Mouse (Mus musculus) brain, adult 2 months (tissue): ENCODE measurements around the gene Ufd1.
"Not testable (repeated sequence)": the region's sequence is repeated elsewhere in the genome, so short reads cannot be mapped to it uniquely, and the experiment has no call there.

Experiments
- DNase-seq: peaks from one replicate; pipeline ENCODE4 v3.0.0; 2011; ENCODE audit warnings: low read depth, low spot score

Ufd1 gene

DNA sequence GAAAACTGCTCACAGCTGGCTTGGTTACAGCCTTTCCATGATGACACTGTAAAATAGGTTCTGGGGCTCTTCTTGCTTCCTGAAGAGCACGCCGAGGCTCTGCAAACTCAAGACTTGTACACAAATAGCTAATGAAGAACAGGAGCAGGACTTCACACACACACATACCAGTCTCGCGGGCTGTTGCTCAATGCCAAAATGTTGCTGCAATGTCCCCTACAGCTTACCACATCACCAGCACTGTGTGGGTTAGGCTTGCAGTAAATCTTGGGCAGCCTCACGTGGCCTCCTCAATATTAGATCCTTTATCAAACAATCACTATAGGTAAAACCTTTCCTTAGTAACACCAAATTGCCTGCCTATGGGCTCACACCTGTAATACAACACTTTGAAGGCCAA lies 2.6 kb upstream of the Ufd1 start:
- DNase-seq, result no peak

DNA sequence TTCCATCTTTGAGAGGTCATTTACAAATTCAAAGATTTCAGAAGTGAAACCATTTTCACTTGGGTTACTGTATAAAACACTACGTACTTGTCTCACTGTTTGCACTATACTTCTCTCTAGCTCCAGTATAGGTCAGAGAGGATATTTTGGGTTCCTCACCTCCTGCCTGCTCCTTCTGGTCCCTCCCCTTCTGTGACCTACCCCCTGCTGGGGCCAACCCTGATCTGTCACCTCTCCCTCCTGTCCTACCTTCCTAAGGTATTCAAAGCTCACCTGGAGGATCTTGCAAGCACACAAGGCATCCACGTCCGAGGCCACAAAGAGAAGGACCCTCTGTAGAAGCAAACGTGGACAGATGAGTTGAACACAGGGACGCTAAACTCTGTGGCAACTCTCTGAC lies 547 bp upstream of the Ufd1 start:
- no peak for DNase-seq

DNA sequence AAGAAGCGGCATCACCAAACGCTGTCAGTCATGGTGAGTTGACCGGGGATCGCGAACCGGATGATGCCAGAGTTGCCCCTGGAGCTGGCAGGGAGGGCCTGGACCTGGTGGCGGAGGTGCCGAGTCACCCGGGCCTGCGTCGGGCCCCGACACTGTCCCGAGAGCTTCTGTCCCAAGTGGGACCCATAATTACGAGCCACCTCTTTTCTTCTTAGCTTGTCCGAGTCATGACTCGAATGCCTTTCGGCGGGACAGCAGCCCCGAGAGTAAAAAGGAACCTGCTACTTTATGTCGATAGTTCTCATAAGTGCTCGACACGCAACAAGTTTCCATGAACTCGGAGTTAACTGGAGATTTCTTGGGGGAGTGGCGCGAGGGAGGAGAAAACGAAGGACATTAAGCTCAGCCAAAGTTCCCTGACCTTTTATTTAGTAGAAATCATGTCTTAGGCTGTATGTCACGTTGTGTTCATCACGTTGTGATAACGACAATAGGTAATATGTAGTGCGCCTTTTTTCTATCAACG lies 869 bp downstream of the Ufd1 start:
- no peak for DNase-seq

DNA sequence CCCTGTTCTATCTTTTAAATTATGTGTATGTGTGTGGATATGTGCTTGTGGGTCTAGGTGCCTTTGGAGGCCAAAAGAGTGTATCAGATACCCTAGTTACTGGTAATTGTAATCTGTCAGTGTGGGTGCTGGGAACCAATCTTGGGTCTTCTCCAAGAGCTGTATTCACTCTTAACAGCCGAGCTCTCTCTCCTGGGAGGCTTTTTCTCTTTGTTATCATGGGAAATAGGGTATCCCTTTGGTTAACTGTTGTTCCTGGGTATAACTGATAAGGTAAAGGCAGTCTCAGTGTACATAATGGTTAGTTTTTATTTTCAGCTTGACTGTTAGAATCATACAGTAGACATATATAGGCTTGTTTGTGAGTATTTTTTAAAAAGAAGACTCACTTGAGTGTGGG lies 10.8 kb downstream of the Ufd1 start:
- no peak for DNase-seq

DNA sequence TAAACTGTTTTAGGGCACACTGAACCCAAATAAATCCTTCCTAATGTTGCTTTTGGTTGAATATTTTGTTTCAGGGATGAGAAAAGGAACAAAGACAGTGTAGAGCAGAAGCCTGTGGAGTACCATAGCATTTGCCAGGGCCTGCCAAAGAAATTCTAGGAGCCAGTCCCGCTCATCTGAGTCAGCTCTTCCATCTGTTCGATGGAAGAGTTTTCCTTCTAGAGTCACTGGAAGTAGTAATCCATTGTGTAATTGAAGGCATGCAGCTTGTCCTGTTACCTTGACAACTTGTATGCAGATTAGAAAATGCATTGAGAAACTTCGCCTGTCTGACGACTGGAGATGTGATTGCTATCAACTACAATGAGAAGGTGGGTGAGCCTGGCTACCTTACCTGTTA lies 11.3 kb downstream of the Ufd1 start:
- DNase-seq, result peak; percentile 75

DNA sequence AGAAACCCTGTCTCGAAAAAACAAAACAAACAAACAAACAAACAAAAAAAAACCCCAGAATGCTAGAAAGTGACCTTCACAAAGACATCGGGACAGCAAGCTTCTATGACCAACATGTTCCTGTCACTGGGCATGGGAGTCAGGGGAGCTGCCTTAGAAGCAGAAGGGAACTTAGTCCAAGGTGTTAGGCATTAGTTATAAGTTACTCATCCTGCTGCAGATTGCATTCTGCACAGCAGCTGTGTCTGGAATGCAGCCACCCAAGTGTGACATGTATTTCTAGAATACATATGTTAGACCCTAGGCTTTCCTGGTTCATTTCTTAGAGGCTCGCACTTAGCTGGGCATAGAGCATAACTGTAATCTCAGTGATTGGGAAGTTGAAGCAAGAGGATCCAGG lies 17.1 kb downstream of the Ufd1 start:
- no peak for DNase-seq

DNA sequence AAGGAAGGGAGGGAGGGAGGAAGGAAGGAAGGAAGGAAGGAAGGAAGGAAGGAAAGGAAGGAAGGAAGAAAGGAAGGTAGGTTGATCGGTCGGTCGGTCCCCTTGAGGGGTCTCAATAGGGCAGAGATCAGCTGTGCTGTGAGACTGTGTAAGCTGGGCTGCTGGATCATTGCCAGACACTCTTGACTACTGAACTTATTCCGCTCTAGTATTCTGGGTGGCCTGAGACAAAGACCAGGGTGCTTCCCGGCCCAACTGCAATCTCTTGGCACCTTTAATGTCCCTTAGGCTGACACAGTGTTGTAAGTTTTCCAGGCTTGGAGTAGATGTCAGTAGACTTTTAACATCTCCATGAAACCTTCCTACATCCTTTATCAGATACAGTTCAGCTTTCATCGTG lies 17.5 kb downstream of the Ufd1 start:
- DNase-seq, result no peak

DNA sequence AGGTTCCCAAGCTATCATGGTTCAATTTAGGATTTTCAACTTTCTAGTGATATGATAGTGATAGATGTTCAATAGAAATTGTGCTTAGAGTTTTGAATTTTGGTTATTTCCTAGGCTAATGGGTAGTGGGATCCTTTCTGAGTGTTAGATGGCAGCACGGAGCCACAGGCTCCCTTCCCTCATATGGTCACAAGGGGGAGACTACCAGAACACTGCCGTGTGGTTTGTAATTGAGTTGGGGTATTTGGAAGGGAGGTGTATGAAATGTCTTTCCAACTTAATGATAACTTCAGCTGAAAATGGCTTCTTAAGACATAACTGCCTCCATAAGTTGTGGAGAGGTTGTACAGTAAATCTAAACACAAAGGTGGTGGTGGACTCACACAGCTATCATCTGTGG lies 21.9 kb downstream of the Ufd1 start:
- DNase-seq, result no peak

DNA sequence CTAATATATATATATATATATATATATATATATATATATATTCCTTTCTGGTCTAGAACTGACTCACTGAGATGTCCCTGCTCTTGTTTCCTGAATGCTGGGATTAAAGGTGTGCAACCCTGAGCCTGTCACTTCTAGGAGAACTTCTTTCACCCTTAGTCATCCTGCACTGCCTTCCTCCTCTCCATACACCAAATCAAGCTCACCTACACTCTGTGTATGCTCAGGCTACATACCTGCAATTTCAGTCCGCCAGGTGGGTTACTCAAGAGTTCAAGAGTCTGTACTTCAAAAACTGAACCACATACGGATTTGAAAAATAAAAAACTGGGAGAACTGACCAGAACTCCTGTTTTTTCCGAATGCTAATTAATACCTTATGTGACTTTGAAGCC lies 24.5 kb downstream of the Ufd1 start:
- no peak for DNase-seq

DNA sequence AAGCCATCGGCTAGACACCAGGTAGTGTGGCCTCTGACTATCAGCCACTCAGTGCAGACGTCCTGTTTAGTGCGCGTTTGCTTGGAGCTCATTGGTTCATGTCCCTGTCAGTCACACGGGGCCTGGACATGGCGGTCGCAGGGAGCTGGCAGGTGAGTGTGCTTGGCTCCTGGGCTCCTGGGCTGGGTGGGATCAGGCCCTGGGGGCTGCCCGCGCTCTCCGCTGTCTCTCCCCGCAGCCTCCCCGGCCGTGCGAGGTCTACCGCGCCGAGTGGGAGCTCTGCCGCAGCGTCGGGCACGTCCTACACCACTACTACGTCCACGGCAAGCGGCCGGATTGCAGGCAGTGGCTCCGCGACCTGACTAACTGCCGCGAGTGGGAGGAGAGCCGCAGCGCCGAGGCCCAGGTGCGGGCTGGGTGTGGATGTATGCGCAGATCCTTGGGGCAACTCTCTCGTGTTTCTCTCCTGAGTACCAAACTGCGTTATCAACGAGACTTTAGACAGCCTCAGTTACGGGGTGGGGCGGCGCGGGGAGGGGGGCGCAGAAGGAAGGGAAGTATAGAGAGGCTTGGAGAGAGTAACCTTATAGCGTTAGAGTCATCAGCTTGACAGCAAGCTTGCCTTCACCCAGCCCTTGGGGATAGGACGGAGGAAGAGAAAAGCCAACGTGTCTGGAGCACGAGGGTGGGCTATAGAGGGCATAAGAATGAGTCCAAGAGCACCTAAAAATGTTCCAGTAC lies 25.1 kb downstream of the Ufd1 start, which contains the start of the genes 2510002D24Rik and Gm28539:
Gene 2510002D24Rik (plus strand): TSS at position 111 of the 741 bp plus-strand sequence.
Gene Gm28539 (plus strand): TSS at position 117 of the 741 bp plus-strand sequence.
- peak; percentile 98 for DNase-seq

DNA sequence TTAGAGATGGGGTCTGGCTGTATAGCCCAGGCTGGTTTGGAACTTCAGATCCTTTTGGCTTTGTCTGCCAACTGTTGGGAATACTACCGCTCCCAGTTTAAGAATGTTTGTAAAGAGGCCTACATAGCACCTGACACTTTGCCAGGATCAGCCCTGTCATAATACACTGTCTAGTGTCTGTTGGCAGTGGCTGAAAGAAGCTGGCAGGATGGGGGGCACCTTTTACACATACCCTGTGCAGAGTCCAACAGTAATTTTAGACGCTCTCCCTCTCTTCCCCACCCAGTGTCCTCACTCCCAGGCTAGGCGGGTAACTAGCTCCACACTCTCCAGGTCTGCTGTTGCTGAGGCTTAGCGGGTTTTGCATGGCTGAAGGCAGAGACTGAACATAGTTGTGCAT lies 26.8 kb downstream of the Ufd1 start:
- no peak for DNase-seq

DNA sequence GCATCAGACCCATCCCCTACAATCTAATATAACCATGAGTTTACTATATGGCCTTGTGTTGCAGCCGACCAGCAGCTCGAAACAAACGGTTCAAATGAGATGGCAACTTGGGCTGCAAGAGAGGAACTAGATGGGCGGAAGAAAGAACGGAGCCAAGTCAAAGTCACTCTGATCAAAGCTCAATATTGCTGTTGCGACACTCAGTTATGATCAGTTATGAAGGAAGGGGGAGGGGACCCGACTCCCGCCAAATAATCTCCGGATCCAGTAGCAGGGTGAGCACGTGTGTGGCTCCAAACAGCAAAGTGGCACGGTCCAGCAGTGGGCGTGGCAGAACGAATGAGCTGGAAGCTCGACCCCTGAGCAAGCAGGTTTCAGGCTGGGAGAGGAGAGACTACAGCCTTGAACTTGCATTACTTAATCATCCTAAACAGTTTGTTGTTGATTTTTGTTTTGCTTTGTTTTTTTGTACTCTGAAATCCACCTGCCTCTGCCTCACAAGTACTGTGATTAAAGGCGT lies 34.8 kb downstream of the Ufd1 start:
- no peak for DNase-seq

DNA sequence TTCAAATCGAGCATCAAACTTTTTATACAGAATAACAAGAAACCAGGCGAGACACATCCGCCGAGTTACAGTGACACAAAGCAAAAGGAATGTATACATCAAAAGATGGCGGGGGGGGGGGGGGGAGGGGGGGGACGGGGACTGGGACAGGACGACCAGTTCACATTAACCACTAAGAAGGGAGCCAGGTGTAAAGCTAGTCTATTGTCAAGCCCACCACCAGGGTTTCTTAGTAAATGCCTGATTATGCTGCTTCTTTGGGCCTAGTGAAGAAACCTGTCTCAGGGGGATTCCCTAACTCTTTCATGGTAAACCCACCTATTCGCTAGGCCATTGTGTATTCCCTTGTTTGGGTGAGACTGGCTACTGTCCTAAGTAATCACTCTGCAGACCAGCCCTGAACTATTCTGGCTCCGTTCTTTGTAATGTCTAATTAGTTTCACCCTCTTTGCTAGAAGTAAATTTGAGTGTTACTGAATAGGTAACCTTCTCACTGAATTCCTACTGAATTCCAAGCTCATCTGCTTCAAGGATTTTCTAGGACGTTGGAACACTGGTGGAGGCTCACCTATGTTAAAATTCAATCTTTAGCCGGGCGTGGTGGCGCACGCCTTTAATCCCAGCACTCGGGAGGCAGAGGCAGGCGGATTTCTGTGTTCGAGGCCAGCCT lies 38.1 kb downstream of the Ufd1 start:
- DNase-seq, result not testable (repeated sequence)

DNA sequence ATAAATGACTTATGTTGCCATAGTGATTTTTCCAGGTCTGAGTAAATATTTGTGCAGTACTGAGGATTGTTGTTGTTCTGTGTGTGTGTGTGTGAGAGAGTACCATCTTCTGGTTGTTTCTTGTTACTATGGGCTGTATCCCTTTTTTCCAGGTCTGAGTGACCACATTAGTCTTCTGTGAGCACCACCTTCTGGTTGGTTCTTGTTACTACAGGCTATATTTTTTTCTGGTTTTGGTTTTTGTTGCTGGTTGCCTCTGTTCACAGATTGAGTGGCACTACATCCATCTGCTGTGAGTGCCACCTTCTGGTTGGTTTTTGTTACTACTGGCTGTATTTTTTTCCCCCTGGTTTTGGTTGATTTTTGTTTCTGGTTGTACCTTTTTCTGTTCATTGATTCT lies 47.0 kb downstream of the Ufd1 start:
- peak; percentile 85 for DNase-seq

DNA sequence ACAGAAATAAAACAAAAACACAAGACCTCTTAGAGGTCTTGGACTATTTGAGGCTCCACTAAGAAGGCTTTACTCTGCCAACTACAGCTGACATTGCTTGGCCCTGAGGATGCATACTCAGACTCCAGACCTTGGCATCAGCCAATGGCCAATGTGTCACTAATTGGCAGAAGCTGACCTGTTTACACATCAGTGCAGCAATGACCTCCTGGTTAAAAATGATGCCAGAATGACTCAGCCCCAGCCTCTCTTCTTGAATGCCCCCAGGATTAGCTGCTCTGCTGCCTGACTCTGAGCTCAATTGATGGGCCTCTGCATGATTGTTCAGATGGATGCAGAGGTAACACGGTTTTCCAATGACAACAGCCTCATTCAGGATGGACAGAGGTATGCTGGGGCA lies 48.6 kb downstream of the Ufd1 start:
- DNase-seq, result peak; percentile 77

DNA sequence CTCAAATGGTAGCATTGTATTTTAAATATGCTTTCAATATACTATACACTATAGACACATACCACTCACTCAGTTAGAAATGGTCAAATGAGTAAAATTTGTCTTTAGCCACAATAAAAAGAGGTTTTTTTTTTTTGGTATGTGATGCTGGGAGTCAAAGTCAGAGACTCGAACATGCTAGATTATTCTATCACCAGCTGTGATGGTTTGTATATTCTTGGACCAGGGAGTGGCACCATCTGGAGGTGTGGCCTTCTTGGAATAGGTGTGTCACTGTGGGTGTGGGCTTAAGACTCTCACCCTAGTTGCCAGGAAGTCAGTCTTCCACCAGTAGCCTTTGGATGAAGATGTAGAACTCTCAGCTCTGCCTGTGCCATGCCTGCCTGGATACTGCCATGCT lies 58.9 kb downstream of the Ufd1 start:
- DNase-seq, result not testable (repeated sequence)

DNA sequence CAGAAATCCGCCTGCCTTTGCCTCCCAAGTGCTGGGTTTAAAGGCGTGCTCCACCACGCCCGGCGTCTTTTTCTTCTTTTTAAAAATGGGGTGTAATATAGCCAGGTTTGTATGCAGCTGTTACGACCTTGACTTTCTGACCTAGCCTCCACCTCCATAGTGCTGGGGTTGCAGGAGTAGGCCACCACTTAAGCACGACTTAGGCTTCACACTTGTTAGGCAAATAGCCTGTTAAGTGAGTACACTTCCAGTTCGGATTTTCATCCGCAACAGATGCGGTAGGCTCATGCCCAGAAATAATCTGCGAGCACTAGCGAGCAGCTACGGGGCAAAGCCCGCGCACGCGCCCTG lies 64.5 kb downstream of the Ufd1 start:
- DNase-seq, result no peak

DNA sequence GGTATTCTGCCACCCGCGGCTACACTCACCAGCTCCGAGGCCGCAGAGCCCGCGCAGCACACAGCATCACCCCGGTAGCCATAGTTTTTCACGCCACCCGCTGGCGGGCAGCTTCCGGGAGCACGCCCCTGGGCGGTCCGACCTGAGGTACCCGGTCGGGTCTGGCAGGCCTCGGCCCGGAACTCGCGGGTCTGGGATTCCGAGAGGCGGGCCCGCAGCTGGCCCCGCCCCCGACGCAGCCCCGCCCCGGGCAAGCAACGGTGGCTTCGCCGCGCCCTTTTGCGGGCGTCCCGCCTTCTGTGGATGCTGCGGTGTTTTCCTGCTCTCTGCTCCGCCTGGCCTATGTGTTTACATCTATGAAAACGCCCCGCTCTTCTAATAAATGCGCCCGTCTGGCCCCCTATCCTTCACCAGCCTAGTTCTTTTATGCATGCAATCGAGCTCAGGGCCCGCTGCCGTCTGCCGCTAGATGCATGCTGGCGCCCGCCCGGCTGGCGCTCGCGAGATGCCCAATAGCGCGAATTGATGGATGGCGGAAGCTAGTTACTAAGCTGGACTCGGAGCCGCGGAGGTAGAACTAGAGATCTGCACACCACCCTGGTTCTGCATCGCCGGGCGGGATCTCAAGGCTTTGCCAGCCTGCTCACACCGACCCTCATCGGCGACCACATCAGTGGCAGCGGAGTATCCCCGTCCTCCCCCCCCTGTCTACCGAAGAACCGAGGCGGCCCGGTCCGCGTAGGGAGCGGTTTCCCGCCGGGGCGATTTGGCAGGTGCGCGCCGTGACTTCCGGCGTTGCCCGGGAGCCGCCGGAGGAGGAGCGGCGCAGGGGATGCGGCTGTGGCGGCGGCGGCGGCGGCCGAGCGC lies 65.1 kb downstream of the Ufd1 start, which contains the start of the genes Mrpl40 and Hira:
Gene Mrpl40 (minus strand): TSS at position 421 of the 867 bp plus-strand sequence.
Gene Hira (plus strand): TSS at position 596 of the 867 bp plus-strand sequence.
- DNase-seq, result peak; percentile 96

DNA sequence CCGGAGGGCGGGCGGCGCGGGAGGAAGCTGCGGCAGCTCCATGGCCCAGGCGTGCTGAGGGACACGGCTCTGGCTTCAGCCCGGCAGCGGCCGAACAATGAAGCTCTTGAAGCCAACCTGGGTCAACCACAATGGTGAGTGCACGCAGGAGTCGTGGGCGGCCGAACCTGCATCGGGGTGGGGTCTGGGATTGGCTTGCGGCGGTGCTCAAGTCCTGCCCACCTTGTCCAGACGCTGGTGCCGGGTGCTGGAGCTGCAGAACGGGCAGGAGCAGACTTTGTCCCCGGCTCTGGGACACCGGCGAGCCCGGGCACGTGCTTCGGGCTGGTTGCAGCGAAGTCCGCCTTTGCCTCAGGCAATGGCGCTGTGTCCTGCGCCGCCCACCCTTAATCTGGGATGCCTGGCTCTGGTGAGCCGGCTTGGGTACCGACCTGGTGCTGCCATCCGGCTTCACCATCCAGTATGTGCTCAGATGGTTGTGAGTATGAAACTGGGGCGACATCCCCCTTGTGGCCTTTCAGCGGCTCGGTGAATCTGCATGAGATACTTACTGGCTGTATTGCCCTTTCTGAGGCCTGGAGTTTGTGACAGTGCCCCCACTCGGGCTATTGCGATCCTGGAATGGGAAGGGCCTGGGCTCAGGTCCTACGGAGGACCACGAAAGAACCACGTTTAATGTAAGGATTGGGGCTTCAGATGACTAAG lies 66.0 kb downstream of the Ufd1 start:
- peak; percentile 69 for DNase-seq

DNA sequence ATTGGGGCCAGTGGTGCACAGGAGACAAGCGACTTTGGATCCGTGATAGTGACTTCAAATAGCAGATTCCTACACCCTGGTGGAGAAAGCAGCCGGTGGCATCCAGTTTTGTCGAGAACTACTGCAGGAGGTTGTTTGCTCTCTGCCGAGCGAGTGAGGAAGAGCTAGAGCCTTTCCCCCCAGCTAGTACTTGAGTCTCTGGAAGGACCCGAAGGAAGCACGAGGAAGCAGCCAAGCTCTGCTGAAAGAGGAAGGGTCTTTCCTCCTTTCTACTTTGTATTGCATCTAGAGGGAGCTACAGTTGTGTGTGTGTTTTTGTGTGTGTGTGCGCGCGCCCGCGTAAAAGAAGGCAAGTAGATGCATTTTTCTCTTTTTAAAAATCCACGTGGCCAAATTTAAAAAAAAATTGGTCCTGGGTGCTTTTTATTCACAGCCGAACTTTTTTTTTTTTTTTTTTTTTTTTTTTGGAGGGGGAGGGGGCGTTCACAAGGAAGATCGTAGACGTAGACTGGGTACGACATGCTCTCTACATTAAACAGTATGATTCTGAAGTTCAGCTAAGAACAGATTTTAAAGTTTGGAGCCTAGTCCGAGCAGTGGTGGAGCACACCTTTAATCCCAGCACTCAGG lies 66.6 kb downstream of the Ufd1 start:
- DNase-seq, result no peak

DNA sequence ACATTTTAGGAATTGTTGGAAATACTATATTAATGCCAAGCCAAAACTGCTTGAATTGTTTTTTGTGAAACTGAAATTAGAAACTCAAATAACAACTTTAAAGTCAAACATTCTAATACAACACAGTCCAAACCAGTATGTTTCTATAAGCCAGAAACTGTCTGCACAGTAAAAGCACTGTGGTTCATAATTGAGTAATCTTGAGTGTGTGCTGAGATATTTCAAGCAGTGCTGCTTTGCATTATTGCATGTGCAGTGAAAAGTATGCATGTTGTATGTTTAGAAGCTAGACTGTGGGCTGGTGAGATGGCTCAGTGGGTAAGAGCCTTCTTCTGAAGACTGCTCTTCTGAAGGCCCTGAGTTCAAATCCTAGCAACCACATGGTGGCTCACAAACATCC lies 72.5 kb downstream of the Ufd1 start:
- DNase-seq, result no peak
